Mouse (Mus musculus) midbrain, embryonic 10.5 days (tissue): ENCODE measurements around the gene Zfp64. TPM values are rescaled to one million over a fixed set of nuclear protein-coding genes. Genes with fewer than 3 reads are reported as not detected.
A peak's percentile ranks its signal among the peaks of the same experiment; 100 is the strongest.
"Not testable (repeated sequence)": the region's sequence is repeated elsewhere in the genome, so short reads cannot be mapped to it uniquely, and the experiment has no call there.

ENCODE experiments used
- DNase-seq: peaks from one replicate; pipeline ENCODE4 v3.0.0-alpha.2; 2017; ENCODE audit warnings: low spot score
- H3K27ac ChIP-seq: fragments of 300-500 bp; sonication (generic); replicated peaks from 2 replicates; pipeline ENCODE4 v1.5.1; 2016; ENCODE audit warnings: mild to moderate bottlenecking
- H3K27me3 ChIP-seq: fragments of 300-500 bp; sonication (generic); 2 replicates; pipeline ENCODE4 v1.6.1; 2016; ENCODE audit warnings: low read depth, mild to moderate bottlenecking; ENCODE audit not compliant: poor library complexity, severe bottlenecking
- H3K36me3 ChIP-seq: fragments of 300-500 bp; sonication (generic); 2 replicates; pipeline ENCODE4 v1.6.1; 2016; ENCODE audit warnings: mild to moderate bottlenecking, moderate library complexity
- H3K4me1 ChIP-seq: fragments of 300-500 bp; sonication (generic); 2 replicates; pipeline ENCODE4 v1.6.1; 2016
- H3K4me3 ChIP-seq: fragments of 300-500 bp; sonication (generic); 2 replicates; pipeline ENCODE4 v1.5.1; 2016; ENCODE audit warnings: mild to moderate bottlenecking, moderate library complexity
- H3K9me3 ChIP-seq: fragments of 300-500 bp; sonication (generic); replicated peaks from 2 replicates; pipeline ENCODE4 v1.6.1; 2016; ENCODE audit warnings: mild to moderate bottlenecking
- WGBS: fragments of 180-500 bp; shearing (Covaris S2); methylation state at CpG from one replicate; pipeline ENCODE4 v1.1.7; 2016; 5-methylcytosine and 5-hydroxymethylcytosine counted together
- polyA plus RNA-seq: library from polyadenylated mRNA; unstranded; fragments of >200 nt; fragmentation: Nextera tagmentation; extraction: Ambion mirVana; gene quantifications from 2 replicates; pipeline ENCODE4 v1.2.1, GENCODE M21; 2016

Gene Zfp64
- polyA plus RNA-seq, 1 experiment from 2014 or later = 38.0 TPM

DNA sequence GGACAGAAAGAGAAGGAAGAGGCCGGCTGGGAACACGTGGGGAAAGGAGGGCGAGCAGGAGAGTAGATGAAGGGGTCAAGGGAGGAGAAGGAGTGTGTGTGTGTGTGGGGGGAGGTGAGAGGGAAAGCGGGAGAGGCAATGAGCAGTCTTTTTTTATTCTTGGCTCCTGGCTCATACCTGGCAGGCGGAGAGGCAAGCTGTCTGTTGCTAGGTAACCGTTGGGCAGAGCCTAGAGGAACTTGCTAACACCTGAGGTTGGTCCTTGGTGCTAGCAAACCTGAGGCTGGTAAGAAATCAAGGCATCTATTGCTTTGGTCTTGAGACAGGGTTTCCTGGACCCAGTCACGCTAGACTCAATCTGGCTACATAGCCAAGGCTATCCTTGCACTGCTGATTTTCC is 98.7 kb downstream of the Zfp64 start:
- 67% methylated on average over 7 of the region's 7 CpGs for WGBS
- Histone ChIP-seq H3K27ac (no peak overlapping the region; the same call in 1 of the 2 replicates), H3K4me3 (no peak overlapping the region), H3K4me1 (peaks cover 26% of the 10 kb centered on the region), H3K9me3 (no peaks in the 10 kb centered on the region), H3K36me3 (no peaks in the 10 kb centered on the region), H3K27me3 (peaks cover 28% of the 10 kb centered on the region)
- no peak for DNase-seq

DNA sequence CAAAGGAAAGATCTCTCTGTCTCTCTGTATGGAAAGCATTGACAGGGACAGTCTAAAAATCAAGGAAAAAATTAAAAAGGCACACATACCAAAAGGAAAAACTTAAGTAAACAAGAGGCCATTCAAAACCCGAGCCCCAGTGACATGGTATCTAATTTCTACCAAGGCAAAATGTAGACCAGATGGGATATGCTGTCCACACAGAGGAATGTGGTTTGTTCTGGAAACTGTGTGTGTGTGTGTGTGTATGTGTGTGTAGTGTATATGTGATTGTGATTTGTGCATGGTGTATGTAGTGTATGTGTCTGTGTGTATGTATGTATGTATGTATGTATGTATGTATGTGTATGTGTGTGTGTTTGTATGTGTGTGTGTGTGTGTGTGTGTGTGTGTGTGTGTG is 100.6 kb downstream of the Zfp64 start:
- WGBS = 64% methylated on average over 1 of the region's 1 CpGs
- Histone ChIP-seq H3K9me3 (no peaks in the 10 kb centered on the region), H3K4me3 (no peak overlapping the region), H3K36me3 (no peaks in the 10 kb centered on the region), H3K27ac (no peak overlapping the region), H3K4me1 (peaks cover 13% of the 10 kb centered on the region), H3K27me3 (peaks cover 28% of the 10 kb centered on the region)
- no peak for DNase-seq

DNA sequence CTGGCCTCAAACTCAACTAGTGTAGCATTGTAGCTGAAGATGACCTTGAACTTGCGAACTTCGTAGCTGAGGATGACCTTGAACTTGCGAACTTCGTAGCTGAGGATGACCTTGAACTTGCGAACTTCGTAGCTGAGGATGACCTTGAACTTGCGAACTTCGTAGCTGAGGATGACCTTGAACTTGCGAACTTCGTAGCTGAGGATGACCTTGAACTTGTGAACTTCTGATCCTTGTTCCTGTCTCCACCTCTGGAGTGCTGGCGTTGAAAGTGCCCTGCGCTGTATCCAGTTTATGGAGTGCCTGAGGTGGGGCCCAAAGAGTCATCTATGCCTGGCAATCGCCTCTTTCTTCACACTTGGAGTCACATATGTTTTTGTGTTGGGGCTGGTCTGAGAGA is 101.5 kb downstream of the Zfp64 start:
- WGBS = 92% methylated on average over 13 of the region's 13 CpGs
- not testable (repeated sequence) for H3K4me1 ChIP-seq, H3K36me3 ChIP-seq, DNase-seq, H3K27ac ChIP-seq, H3K9me3 ChIP-seq, H3K4me3 ChIP-seq
- H3K27me3 ChIP-seq = peaks cover 28% of the 10 kb centered on the region

DNA sequence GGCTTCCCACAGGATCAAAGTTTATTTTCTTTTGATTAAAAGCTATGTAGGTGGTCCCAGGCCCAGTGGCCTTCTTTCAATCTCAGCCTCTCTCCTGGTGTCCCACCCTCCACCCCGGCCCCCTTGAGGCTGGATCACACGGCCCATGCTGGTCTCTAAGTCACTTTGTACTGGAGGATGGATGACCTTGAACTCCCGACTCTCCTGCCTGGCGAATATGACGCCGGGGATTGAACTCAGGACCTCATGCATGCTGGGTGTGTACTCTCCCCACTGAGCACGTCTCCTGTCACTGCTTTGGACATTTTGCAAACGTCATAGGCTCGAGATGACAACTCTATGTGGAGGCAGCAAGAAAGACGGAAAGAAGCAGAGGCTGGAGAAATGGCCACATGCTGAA is 103.8 kb downstream of the Zfp64 start:
- peaks cover 17% of the 10 kb centered on the region for H3K4me1 ChIP-seq
- H3K27me3 ChIP-seq = peaks cover 15% of the 10 kb centered on the region
- no peaks in the 10 kb centered on the region for H3K9me3 ChIP-seq
- no peak for DNase-seq
- H3K36me3 ChIP-seq = no peaks in the 10 kb centered on the region
- 0 out of 2 replicates have a peak overlapping the region, but pooled peaks have one; percentile 1 for H3K27ac ChIP-seq
- 64% methylated on average over 10 of the region's 10 CpGs for WGBS
- no peak overlapping the region for H3K4me3 ChIP-seq

DNA sequence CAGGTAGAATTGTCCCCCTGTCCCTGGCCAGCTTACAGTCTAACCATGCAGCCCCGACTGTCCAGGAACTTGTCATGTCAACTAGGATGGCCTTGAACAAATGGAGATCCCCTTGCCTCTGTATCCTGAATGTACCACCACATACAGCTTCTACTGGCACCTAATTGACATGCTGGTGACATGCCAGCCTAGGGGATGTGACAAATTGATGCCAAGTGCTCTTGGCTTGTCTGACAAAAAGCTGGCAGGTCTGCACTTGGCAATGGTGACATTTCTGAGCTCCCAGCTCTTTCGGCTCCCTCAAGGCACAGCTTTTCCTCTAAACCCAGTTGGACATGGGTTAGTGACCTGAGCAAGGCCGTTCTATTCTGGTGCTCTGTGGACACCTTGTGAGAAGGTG is 106.8 kb downstream of the Zfp64 start:
- Histone ChIP-seq H3K36me3 (no peaks in the 10 kb centered on the region), H3K9me3 (no peaks in the 10 kb centered on the region), H3K27me3 (0 out of 2 replicates have a peak, but pooled peaks cover 4% of the 10 kb centered on the region), H3K4me1 (peaks cover 21% of the 10 kb centered on the region), H3K4me3 (no peak overlapping the region), H3K27ac (peak overlapping the region; percentile 52; the same call in 1 of the 2 replicates)
- no peak for DNase-seq
- WGBS = 91% methylated on average over 3 of the region's 3 CpGs

DNA sequence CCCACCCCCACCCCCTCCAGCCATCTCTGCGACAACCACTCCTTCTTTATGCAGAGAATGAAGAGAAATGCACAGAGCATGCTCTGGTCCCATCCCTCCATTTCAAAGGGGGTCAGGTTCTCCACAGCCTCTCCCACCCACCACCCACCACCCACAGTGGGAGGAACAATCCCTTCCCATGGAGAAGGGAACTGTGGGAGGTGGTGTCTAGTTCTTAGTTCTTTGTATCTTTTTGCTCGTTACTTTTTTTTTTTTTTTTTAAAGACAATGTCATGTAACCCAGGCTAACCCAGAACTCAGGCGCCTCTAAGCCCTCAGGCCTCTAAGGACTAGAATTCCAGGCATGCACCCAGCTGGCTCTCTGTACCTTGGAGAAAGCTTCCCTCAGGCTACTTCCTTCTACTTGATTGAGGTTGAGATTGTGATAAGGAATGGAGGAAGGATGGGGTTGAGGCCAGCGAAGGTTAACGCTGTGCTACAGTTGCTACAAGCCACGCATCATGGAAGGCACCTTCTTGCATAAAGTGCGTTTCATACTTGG is 109.1 kb downstream of the Zfp64 start:
- peak overlapping the region; percentile 63; the same call in 1 of the 2 replicates for H3K27ac ChIP-seq
- no peaks in the 10 kb centered on the region for H3K36me3 ChIP-seq
- 79% methylated on average over 7 of the region's 7 CpGs for WGBS
- no peak for DNase-seq
- 0 out of 2 replicates have a peak, but pooled peaks cover 4% of the 10 kb centered on the region for H3K27me3 ChIP-seq
- H3K4me1 ChIP-seq = peaks cover 32% of the 10 kb centered on the region
- no peak overlapping the region for H3K4me3 ChIP-seq
- H3K9me3 ChIP-seq = no peaks in the 10 kb centered on the region

Other genes with a start within 250 kb of the Zfp64 start
- 15.5 and 23.0 TPM in 2 replicates for gene Atp9a, start 213.2 kb downstream of the Zfp64 start, polyA plus RNA-seq
- gene Sall4, start 187.6 kb downstream of the Zfp64 start, polyA plus RNA-seq = 53.9 and 74.3 TPM in 2 replicates